Mouse (Mus musculus) cortical plate, adult 2 months (tissue): ENCODE measurements around the gene Kcnk7.

Source experiments
- CTCF ChIP-seq: fragments of 200-500 bp; IDR thresholded peaks from 2 replicates; pipeline ENCODE4 v1.5.1; 2011; ENCODE audit warnings: mild to moderate bottlenecking, control low read depth, low read length; ENCODE audit not compliant: insufficient read depth; ENCODE audit errors: extremely low read depth
- POLR2A ChIP-seq: fragments of 200-500 bp; IDR thresholded peaks from 2 replicates; pipeline ENCODE4 v1.6.1; 2011; ENCODE audit warnings: mild to moderate bottlenecking, low read length, control low read depth; ENCODE audit not compliant: insufficient read depth; ENCODE audit errors: extremely low read depth

DNA sequence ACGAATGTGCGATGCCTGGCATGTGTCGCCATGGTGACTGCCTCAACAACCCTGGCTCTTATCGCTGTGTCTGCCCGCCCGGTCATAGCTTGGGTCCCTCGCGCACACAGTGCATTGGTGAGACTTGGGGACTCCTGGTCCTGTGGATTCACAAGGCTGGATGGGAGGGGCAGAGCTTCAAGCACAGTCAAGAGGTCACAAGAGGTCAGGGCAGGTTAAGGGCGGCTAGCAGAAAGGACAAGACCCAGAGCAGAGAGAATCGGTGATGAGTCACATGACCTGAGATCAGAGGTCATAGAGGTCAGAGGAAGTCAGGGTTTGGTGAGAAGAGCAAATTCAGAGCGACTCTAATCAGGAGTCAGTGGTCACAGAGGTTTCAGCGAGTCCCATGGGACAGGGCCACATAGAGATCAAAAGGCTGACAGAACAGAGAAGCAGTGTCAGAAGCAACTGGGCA lies 42.8 kb downstream of the Kcnk7 start:
- TF ChIP-seq CTCF: no peak
- no peak for TF ChIP-seq POLR2A
